Mouse (Mus musculus) midbrain, embryonic 14.5 days (tissue): ENCODE measurements at regions not wholly inside any gene's neighbourhood (a gene's known extent, or its start where the extent isn't known, plus 50 kb on each side); places are given as distances from the start of the nearest gene placed in this dataset.
A peak's percentile ranks its signal among the peaks of the same experiment; 100 is the strongest.
"Not testable (repeated sequence)": the region's sequence is repeated elsewhere in the genome, so short reads cannot be mapped to it uniquely, and the experiment has no call there.

Experiments
- ATAC-seq: fragments of 200-750 bp; cut with Nextera tagmentation; 2 replicates; pipeline ENCODE4 v1.8.0; 2017; ENCODE audit warnings: moderate number of reproducible peaks, moderate library complexity; ENCODE audit not compliant: low FRiP score, low TSS enrichment
- DNase-seq: peaks from one replicate; pipeline ENCODE4 v3.0.0-alpha.2; 2015
- H3K27ac ChIP-seq: fragments of 300-500 bp; sonication (generic); replicated peaks from 2 replicates; pipeline ENCODE4 v1.5.1; 2014; ENCODE audit warnings: mild to moderate bottlenecking, low read depth, low read length, moderate library complexity
- H3K27me3 ChIP-seq: fragments of 300-500 bp; sonication (generic); 2 replicates; pipeline ENCODE4 v1.6.1; 2014; ENCODE audit warnings: low read length, control low read depth, mixed read lengths; ENCODE audit not compliant: control insufficient read depth, insufficient read depth
- H3K36me3 ChIP-seq: fragments of 300-500 bp; sonication (generic); 2 replicates; pipeline ENCODE4 v1.6.1; 2014; ENCODE audit warnings: low read length, control low read depth; ENCODE audit not compliant: control insufficient read depth, insufficient read depth
- H3K4me1 ChIP-seq: fragments of 300-500 bp; sonication (generic); 2 replicates; pipeline ENCODE4 v1.6.1; 2014; ENCODE audit warnings: mild to moderate bottlenecking, antibody characterized with exemption, low read length, control low read depth; ENCODE audit not compliant: control insufficient read depth, insufficient read depth
- H3K4me2 ChIP-seq: fragments of 300-500 bp; sonication (generic); 2 replicates; pipeline ENCODE4 v1.6.1; 2014; ENCODE audit warnings: mild to moderate bottlenecking, low read length, moderate library complexity
- H3K4me3 ChIP-seq: fragments of 300-500 bp; sonication (generic); replicated peaks from 2 replicates; pipeline ENCODE4 v1.5.1; 2014; ENCODE audit warnings: low read depth, low read length
- H3K9ac ChIP-seq: fragments of 300-500 bp; sonication (generic); replicated peaks from 2 replicates; pipeline ENCODE4 v1.6.1; 2014; ENCODE audit warnings: mild to moderate bottlenecking, low read length, moderate library complexity
- H3K9me3 ChIP-seq: fragments of 300-500 bp; sonication (generic); 2 replicates; pipeline ENCODE4 v1.6.1; 2016; ENCODE audit warnings: low read length, control low read depth, mixed read lengths; ENCODE audit not compliant: control insufficient read depth
- WGBS: fragments of 180-500 bp; shearing (Covaris S2); extraction: QIAGEN DNeasy Blood & Tissue Kit; methylation state at CpG from one replicate; pipeline ENCODE4 v1.1.7; 2014; 5-methylcytosine and 5-hydroxymethylcytosine counted together

GRCm38 (mm10) chr4:10670846-10671428 lies 203.4 kb upstream of the 2610301B20Rik start:
- Histone ChIP-seq H3K4me3 (no peak overlapping the region), H3K9ac (no peak overlapping the region), H3K36me3 (no peaks in the 10 kb centered on the region), H3K4me2 (no peak overlapping the region), H3K4me1 (no peaks in the 10 kb centered on the region), H3K27me3 (no peaks in the 10 kb centered on the region), H3K9me3 (no peaks in the 10 kb centered on the region), H3K27ac (no peak overlapping the region)
- DNase-seq (peak; percentile 8), ATAC-seq (no peak)
- 77% methylated on average over 6 of the region's 6 CpGs for WGBS

GRCm38 (mm10) chr4:10691086-10691485 lies 183.2 kb upstream of the 2610301B20Rik start:
- 84% methylated on average over 9 of the region's 9 CpGs for WGBS
- ATAC-seq = no peak
- no peaks in the 10 kb centered on the region for H3K9me3 ChIP-seq
- no peak overlapping the region for H3K27ac ChIP-seq
- no peak for DNase-seq
- no peak overlapping the region for H3K9ac ChIP-seq
- H3K4me2 ChIP-seq = no peak overlapping the region
- no peaks in the 10 kb centered on the region for H3K27me3 ChIP-seq
- H3K36me3 ChIP-seq = no peaks in the 10 kb centered on the region
- H3K4me1 ChIP-seq = no peaks in the 10 kb centered on the region
- H3K4me3 ChIP-seq = no peak overlapping the region

- no peak for ATAC-seq
Measured at GRCm38 (mm10) chr4:10692860-10693259, 181.4 kb upstream of the 2610301B20Rik start.

GRCm38 (mm10) chr4:10693446-10694105 lies 180.7 kb upstream of the 2610301B20Rik start:
- 51% methylated on average over 6 of the region's 15 CpGs for WGBS
- ATAC-seq (no peak), DNase-seq (peak; percentile 25)
- no peaks in the 10 kb centered on the region for H3K9me3 ChIP-seq
- no peaks in the 10 kb centered on the region for H3K4me1 ChIP-seq
- H3K27me3 ChIP-seq = no peaks in the 10 kb centered on the region
- H3K36me3 ChIP-seq = no peaks in the 10 kb centered on the region
- peak overlapping the region; percentile 25; the same call in 1 of the 2 replicates for H3K4me2 ChIP-seq
- H3K9ac ChIP-seq = no peak overlapping the region; the same call in 1 of the 2 replicates
- peak overlapping the region; percentile 13; the same call in 1 of the 2 replicates for H3K4me3 ChIP-seq
- 0 out of 2 replicates have a peak overlapping the region, but pooled peaks have one; percentile 45 for H3K27ac ChIP-seq

More at GRCm38 (mm10) chr4:10692860-10693259, 181.4 kb upstream of the 2610301B20Rik start:
- Histone ChIP-seq H3K9ac (no peak overlapping the region), H3K27ac (no peak overlapping the region), H3K27me3 (no peaks in the 10 kb centered on the region), H3K4me3 (no peak overlapping the region), H3K9me3 (no peaks in the 10 kb centered on the region), H3K4me2 (no peak overlapping the region), H3K4me1 (no peaks in the 10 kb centered on the region), H3K36me3 (no peaks in the 10 kb centered on the region)
- WGBS = 81% methylated on average over 2 of the region's 2 CpGs
- DNase-seq = no peak

GRCm38 (mm10) chr4:10694106-10694748 lies 180.1 kb upstream of the 2610301B20Rik start:
- not testable (repeated sequence) for H3K4me1 ChIP-seq, H3K27me3 ChIP-seq, H3K9ac ChIP-seq, H3K36me3 ChIP-seq, ATAC-seq, DNase-seq, H3K9me3 ChIP-seq
- H3K4me2 ChIP-seq = peak overlapping the region; percentile 25; the same call in 1 of the 2 replicates
- 34% methylated on average over 15 of the region's 21 CpGs for WGBS
- H3K27ac ChIP-seq = 0 out of 2 replicates have a peak overlapping the region, but pooled peaks have one; percentile 45
- peak overlapping the region; percentile 13; the same call in 1 of the 2 replicates for H3K4me3 ChIP-seq

GRCm38 (mm10) chr4:10697225-10697836 lies 177.0 kb upstream of the 2610301B20Rik start:
- H3K27me3 ChIP-seq = no peaks in the 10 kb centered on the region
- no peaks in the 10 kb centered on the region for H3K36me3 ChIP-seq
- H3K4me3 ChIP-seq = no peak overlapping the region
- DNase-seq = no peak
- no peaks in the 10 kb centered on the region for H3K4me1 ChIP-seq
- ATAC-seq = no peak
- no peaks in the 10 kb centered on the region for H3K9me3 ChIP-seq
- H3K4me2 ChIP-seq = no peak overlapping the region
- H3K27ac ChIP-seq = no peak overlapping the region
- H3K9ac ChIP-seq = no peak overlapping the region
- WGBS = 80% methylated on average over 1 of the region's 1 CpGs

GRCm38 (mm10) chr4:10698637-10699036 lies 175.7 kb upstream of the 2610301B20Rik start:
- ATAC-seq = no peak

GRCm38 (mm10) chr4:10701479-10701878 lies 172.8 kb upstream of the 2610301B20Rik start:
- Histone ChIP-seq H3K9ac (no peak overlapping the region), H3K4me3 (no peak overlapping the region), H3K27ac (no peak overlapping the region), H3K27me3 (no peaks in the 10 kb centered on the region), H3K4me1 (no peaks in the 10 kb centered on the region), H3K4me2 (no peak overlapping the region), H3K36me3 (no peaks in the 10 kb centered on the region), H3K9me3 (no peaks in the 10 kb centered on the region)
- WGBS = 88% methylated on average over 10 of the region's 10 CpGs
- DNase-seq (no peak), ATAC-seq (no peak)

More at GRCm38 (mm10) chr4:10698637-10699036, 175.7 kb upstream of the 2610301B20Rik start:
- no peaks in the 10 kb centered on the region for H3K27me3 ChIP-seq
- H3K4me2 ChIP-seq = no peak overlapping the region
- no peak overlapping the region for H3K4me3 ChIP-seq
- no peak overlapping the region for H3K9ac ChIP-seq
- no peaks in the 10 kb centered on the region for H3K9me3 ChIP-seq
- no peak overlapping the region for H3K27ac ChIP-seq
- H3K4me1 ChIP-seq = no peaks in the 10 kb centered on the region
- H3K36me3 ChIP-seq = no peaks in the 10 kb centered on the region
- WGBS = 87% methylated on average over 3 of the region's 3 CpGs
- no peak for DNase-seq
